Mouse (Mus musculus): ENCODE measurements around the gene Sec11a. TPM values are rescaled to one million over a fixed set of nuclear protein-coding genes. Genes with fewer than 3 reads are reported as not detected.
A peak's percentile ranks its signal among the peaks of the same experiment; 100 is the strongest.

Gene Sec11a
- total and polyA plus RNA-seq, 2 experiments from 2014 or later, result 48.1 to 140 TPM

DNA sequence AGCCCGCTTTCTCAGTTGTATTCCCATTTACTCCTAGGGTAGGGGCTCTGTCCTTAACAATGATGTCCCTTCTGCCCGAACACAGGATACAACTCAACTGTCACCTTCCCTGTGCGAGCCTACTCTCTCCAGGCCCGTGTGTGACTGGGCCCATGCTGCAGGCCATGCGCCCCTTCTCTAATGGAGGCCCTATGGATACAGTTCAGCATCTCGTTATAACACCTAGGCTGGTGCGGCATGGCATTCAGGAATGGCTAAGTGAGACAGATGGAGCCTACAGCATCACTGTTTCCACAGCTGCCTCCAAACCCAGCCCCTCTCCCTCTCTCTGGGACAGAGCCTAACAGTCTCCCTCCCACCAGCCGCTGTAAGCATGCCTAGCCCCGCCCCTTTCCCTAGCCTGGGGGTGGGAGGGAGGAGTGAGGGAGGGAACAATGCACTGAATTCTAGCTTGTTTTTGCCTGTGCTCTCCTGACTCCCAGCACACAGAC, 58.5 kb downstream of the Sec11a start:
- H3K36me3 ChIP-seq (ENCODE audit: insufficient read depth, low read length), result peaks cover 21% of the 10 kb centered on the region
- WGBS, result 40% methylated on average over 9 of the region's 9 CpGs
- H3K9ac ChIP-seq (replicated peaks; ENCODE audit: low read length), result no peak overlapping the region
- H3K9me3 ChIP-seq (ENCODE audit: low read length), result no peaks in the 10 kb centered on the region
- no peak overlapping the region for H3K4me2 ChIP-seq (ENCODE audit: low read depth, low read length)
- no peak overlapping the region for H3K4me3 ChIP-seq (ENCODE audit: low read length)
- no peak for TF ChIP-seq CTCF (IDR thresholded peaks at IDR 0.05; ENCODE audit: low read depth)
- H3K27me3 ChIP-seq (ENCODE audit: insufficient read depth, low read length), result no peaks in the 10 kb centered on the region
- peak; percentile 72 for DNase-seq (ENCODE audit: low spot score)
- no peaks in the 10 kb centered on the region for H3K4me1 ChIP-seq (ENCODE audit: insufficient read depth, low read length)
- peak; percentile 76 for ATAC-seq
- peak overlapping the region; percentile 71 for H3K27ac ChIP-seq

DNA sequence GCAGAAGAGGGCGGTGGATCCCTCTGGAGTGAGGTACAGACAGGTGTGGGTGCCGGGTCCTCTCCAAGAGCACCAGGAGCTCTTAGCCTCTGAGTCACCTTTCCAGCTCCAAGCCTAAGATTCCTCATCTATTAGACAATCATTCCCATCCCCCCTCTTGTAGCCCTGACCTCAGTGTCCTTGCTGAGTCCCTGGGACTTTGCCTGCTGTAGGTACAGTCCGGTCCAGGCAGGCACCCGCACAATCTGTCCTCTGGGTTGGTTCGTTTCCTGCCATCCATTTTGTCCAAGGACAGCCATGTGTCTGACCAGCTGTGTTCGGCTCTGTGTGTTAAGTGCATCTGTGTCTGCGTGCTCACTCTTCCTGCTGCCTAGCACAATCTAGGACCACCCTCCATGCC, 59.0 kb downstream of the Sec11a start:
- Histone ChIP-seq H3K36me3 (ENCODE audit: insufficient read depth, low read length) (peaks cover 21% of the 10 kb centered on the region), H3K9me3 (ENCODE audit: low read length) (no peaks in the 10 kb centered on the region), H3K4me2 (ENCODE audit: low read depth, low read length) (no peak overlapping the region), H3K9ac (replicated peaks; ENCODE audit: low read length) (no peak overlapping the region), H3K27ac (peak overlapping the region; percentile 71), H3K27me3 (ENCODE audit: insufficient read depth, low read length) (no peaks in the 10 kb centered on the region), H3K4me3 (ENCODE audit: low read length) (no peak overlapping the region), H3K4me1 (ENCODE audit: insufficient read depth, low read length) (no peaks in the 10 kb centered on the region)
- no peak for TF ChIP-seq CTCF (IDR thresholded peaks at IDR 0.05; ENCODE audit: low read depth)
- 67% methylated on average over 7 of the region's 7 CpGs for WGBS
- DNase-seq (ENCODE audit: low spot score), result no peak
- ATAC-seq, result 0 out of 2 replicates have a peak, but pooled peaks have one; percentile 22

DNA sequence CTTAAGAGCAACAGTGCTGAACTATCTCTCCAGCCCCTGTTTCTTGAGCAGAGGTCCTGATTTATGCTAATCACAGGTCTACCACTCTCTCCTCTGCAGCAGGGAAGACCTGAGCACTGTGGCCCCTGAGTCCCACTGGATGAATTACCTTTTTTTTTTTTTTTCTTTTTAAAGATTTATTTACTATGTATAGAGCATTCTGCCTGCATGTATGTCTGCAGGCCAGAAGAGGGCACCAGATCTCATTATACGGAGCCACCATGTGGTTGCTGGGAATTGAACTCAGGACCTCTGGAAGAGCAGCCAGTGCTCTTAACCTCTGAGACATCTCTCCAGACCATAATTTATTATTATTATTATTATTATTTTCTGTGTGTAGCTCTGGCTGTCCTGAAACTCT, 61.9 kb downstream of the Sec11a start:
- Histone ChIP-seq H3K4me2 (ENCODE audit: low read depth, low read length) (no peak overlapping the region), H3K27ac (no peak overlapping the region), H3K4me3 (ENCODE audit: low read length) (no peak overlapping the region), H3K4me1 (ENCODE audit: insufficient read depth, low read length) (peaks cover 8% of the 10 kb centered on the region), H3K9ac (replicated peaks; ENCODE audit: low read length) (no peak overlapping the region), H3K9me3 (ENCODE audit: low read length) (no peaks in the 10 kb centered on the region), H3K36me3 (ENCODE audit: insufficient read depth, low read length) (peaks cover 2% of the 10 kb centered on the region; the same call in 1 of the 2 replicates), H3K27me3 (ENCODE audit: insufficient read depth, low read length) (no peaks in the 10 kb centered on the region)
- ATAC-seq, result no peak
- 35% methylated on average over 1 of the region's 1 CpGs for WGBS
- peak; percentile 49 for TF ChIP-seq CTCF (IDR thresholded peaks at IDR 0.05; ENCODE audit: low read depth)
- no peak for DNase-seq (ENCODE audit: low spot score)

DNA sequence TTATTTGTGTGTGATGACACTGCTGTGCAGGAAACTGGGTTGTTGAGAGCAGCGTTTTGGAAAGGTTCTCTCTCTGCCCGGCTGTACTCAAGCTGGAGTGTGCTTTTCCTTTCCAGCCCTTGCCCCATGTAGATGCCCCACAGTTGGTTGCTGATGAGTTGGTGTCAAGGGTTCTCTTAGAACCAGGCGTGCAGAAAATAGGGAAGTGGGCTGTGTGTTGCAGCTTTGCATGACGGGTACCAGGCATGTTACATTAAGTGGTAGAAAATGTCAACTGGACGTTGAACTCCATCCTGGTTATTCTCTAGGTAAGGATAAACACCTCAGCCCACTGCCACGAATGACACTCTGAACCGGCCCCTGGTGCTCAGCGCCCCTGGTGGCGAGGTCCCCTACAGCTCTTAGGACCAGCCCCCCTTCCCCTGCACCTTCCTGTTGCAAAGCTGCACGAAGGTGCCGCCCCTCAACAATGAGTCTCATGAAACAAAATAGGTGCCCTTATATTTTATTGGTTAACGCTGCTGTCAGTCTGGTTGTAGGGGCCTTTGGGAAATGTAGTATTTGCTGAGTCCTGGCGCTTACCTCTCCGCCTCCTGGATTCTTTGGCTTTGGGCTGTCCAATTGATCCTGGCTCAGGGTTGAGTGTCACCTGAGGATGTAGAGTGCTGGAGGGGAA, 64.6 kb downstream of the Sec11a start:
- WGBS, result 22% methylated on average over 14 of the region's 14 CpGs
- Histone ChIP-seq H3K36me3 (ENCODE audit: insufficient read depth, low read length) (no peaks in the 10 kb centered on the region), H3K4me2 (ENCODE audit: low read depth, low read length) (peak overlapping the region; percentile 49), H3K27ac (no peak overlapping the region), H3K9ac (replicated peaks; ENCODE audit: low read length) (no peak overlapping the region), H3K4me1 (ENCODE audit: insufficient read depth, low read length) (peaks cover 8% of the 10 kb centered on the region), H3K9me3 (ENCODE audit: low read length) (no peaks in the 10 kb centered on the region), H3K4me3 (ENCODE audit: low read length) (peak overlapping the region; percentile 15; the same call in 1 of the 2 replicates), H3K27me3 (ENCODE audit: insufficient read depth, low read length) (no peaks in the 10 kb centered on the region)
- ATAC-seq (peak; percentile 83), DNase-seq (ENCODE audit: low spot score) (peak; percentile 85)
- peak; percentile 73 for TF ChIP-seq CTCF (IDR thresholded peaks at IDR 0.05; ENCODE audit: low read depth)

DNA sequence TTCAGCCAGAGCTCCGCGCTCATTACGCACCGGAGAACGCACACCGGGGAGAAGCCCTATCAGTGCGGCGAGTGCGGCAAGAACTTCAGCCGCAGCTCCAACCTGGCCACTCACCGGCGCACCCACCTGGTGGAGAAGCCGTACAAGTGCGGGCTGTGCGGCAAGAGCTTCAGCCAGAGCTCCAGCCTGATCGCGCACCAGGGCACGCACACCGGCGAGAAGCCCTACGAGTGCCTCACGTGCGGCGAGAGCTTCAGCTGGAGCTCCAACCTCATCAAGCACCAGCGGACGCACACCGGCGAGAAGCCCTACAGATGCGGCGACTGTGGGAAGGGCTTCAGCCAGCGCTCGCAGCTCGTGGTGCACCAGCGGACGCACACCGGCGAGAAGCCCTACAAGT, 71.9 kb downstream of the Sec11a start:
- Histone ChIP-seq H3K9me3 (ENCODE audit: low read length) (no peaks in the 10 kb centered on the region), H3K4me2 (ENCODE audit: low read depth, low read length) (no peak overlapping the region), H3K4me3 (ENCODE audit: low read length) (no peak overlapping the region), H3K36me3 (ENCODE audit: insufficient read depth, low read length) (peaks cover 32% of the 10 kb centered on the region), H3K9ac (replicated peaks; ENCODE audit: low read length) (no peak overlapping the region), H3K27ac (no peak overlapping the region), H3K27me3 (ENCODE audit: insufficient read depth, low read length) (no peaks in the 10 kb centered on the region), H3K4me1 (ENCODE audit: insufficient read depth, low read length) (no peaks in the 10 kb centered on the region)
- 33% methylated on average over 37 of the region's 37 CpGs for WGBS
- TF ChIP-seq CTCF (IDR thresholded peaks at IDR 0.05; ENCODE audit: low read depth), result no peak; the same call in 1 of the 2 replicates
- ATAC-seq, result peak; percentile 34; the same call in 1 of the 2 replicates
- peak; percentile 33 for DNase-seq (ENCODE audit: low spot score)

DNA sequence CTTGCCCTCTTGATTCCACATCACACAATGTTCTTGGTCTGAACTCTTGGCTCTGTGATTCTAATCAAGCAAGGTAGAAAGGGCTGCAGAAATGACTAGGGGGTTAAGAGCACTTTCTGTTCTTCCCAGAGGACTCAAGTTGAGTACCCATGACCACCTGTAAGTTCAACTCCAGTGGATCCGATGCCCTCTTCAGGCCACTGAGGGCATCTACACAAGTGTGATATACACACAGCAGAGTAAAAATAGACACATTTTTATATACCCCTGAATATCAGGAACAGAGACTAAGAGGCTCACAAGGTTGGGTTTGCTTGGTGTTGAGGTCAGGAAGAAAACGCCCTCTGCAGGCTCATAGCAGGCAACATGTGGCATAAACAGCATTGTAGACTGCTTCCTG, 73.9 kb downstream of the Sec11a start:
- ATAC-seq, result no peak

DNA sequence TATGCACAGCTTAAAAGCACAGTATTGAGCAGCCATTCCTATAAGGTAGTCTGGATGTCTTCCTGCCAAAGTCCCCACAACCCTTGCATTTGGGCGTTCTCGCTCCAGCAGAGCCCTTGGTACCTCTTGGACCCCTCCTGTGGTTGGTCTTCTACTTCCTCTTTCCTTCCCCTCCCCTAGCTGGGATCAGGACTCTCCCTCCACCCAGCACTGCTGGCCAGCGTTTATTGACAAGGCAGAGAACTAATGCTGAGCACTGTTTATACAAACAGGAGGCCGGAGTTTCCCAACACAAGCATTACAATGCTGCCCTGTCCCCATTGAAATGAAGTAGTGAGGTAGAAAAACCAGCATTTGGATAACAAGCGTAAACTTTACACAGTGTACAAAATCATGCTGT, 74.5 kb downstream of the Sec11a start:
- no peaks in the 10 kb centered on the region for H3K27me3 ChIP-seq (ENCODE audit: insufficient read depth, low read length)
- H3K4me3 ChIP-seq (ENCODE audit: low read length), result no peak overlapping the region
- DNase-seq (ENCODE audit: low spot score) (no peak), ATAC-seq (no peak)
- no peaks in the 10 kb centered on the region for H3K4me1 ChIP-seq (ENCODE audit: insufficient read depth, low read length)
- H3K27ac ChIP-seq, result no peak overlapping the region
- H3K36me3 ChIP-seq (ENCODE audit: insufficient read depth, low read length), result peaks cover 50% of the 10 kb centered on the region
- no peaks in the 10 kb centered on the region for H3K9me3 ChIP-seq (ENCODE audit: low read length)
- no peak for TF ChIP-seq CTCF (IDR thresholded peaks at IDR 0.05; ENCODE audit: low read depth)
- 73% methylated on average over 5 of the region's 5 CpGs for WGBS
- no peak overlapping the region for H3K4me2 ChIP-seq (ENCODE audit: low read depth, low read length)
- H3K9ac ChIP-seq (replicated peaks; ENCODE audit: low read length), result no peak overlapping the region

More for the DNA sequence above, 73.9 kb downstream of the Sec11a start:
- Histone ChIP-seq H3K4me1 (ENCODE audit: insufficient read depth, low read length) (no peaks in the 10 kb centered on the region), H3K4me2 (ENCODE audit: low read depth, low read length) (no peak overlapping the region), H3K4me3 (ENCODE audit: low read length) (no peak overlapping the region), H3K9me3 (ENCODE audit: low read length) (no peaks in the 10 kb centered on the region), H3K27ac (no peak overlapping the region), H3K9ac (replicated peaks; ENCODE audit: low read length) (no peak overlapping the region), H3K27me3 (ENCODE audit: insufficient read depth, low read length) (no peaks in the 10 kb centered on the region), H3K36me3 (ENCODE audit: insufficient read depth, low read length) (peaks cover 44% of the 10 kb centered on the region)
- no peak for DNase-seq (ENCODE audit: low spot score)
- WGBS, result 95% methylated on average over 2 of the region's 2 CpGs
- peak; percentile 32 for TF ChIP-seq CTCF (IDR thresholded peaks at IDR 0.05; ENCODE audit: low read depth)
